Mouse (Mus musculus) liver, adult 2 months (tissue): ENCODE results near the gene Dnah14.

ENCODE experiments used
- CTCF ChIP-seq: fragments of 200-500 bp; IDR thresholded peaks from 2 replicates; pipeline ENCODE4 v1.5.1; 2011; ENCODE audit warnings: low read depth, low read length, control low read depth
- POLR2A ChIP-seq: fragments of 200-500 bp; IDR thresholded peaks from 2 replicates; pipeline ENCODE4 v1.6.1; 2011; ENCODE audit warnings: low read length, control low read depth; ENCODE audit not compliant: insufficient read depth; ENCODE audit errors: extremely low read depth

DNA sequence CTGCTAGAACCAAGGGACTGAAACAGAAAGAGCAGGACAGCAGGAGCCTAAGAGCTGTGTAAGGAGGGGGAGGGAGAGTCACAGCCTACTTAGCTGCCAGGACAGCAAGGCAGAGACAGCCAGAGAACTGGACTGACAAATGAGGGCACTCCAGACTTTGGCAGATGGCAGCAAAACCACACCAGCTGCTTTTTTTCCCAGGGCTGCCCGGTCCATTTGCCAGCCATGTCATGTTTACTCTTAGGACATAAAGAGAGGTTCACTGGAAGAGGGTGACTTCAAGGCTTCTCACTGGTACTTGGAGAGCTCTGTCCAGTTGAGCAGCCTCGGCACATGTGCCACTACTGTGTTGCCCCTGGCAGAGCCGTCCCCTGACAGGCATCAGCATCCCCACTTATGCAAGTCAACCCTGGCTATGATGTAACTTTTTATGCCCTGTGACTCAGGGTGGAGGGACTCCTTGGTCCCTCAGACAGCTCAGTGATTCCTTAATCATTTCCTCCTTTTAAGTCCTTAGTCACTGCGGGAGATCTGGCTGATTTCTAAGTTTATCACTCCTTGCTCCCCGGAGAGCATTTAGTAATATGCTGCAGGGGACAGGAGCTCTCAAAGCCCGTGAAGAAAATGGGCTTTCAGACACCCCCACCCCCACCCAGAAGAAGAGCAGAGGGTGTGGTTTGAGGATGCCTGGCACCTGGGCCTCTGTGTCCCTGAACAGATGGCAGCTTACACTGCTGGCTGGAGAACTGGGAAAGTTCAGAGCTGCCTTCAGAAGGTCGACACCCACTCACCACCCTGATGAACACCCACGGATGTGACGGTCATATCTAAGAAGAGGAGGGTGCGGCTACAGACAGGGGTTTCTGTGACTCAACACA is 23.6 kb upstream of the Dnah14 start:
- TF ChIP-seq CTCF (no peak), POLR2A (no peak)
